In genomic region chr5:107058642-107059041, GRCm38 (mm10) we compare ENCODE assay signal across 31 mouse cellular contexts.
DNase-seq lines count a peak whose midpoint lies in the region; TF ChIP-seq lines count a peak whose summit lies in the region.
"Had no signal": no experiment of that assay in that cellular context is flagged by ENCODE, and none has a peak within 500 bp of the region (broad histone marks: within the 10 kb centered on the region; RNA-seq: fewer than 3 reads in every experiment).

No protein-coding gene starts in this region.

- DNase-seq in gastrocnemius, adult 2 months = no peak
- DNase-seq in gastrocnemius, adult 8-10 months (ENCODE audit: low spot score in 2 of 2) = no peak
- peak; percentile 43 to 60 for DNase-seq in kidney, postnatal 4 days
- DNase-seq in kidney, postnatal 36 days = no peak
- DNase-seq in R1 (ENCODE audit: low read depth, low spot score) = peak; percentile 34
- no peak for DNase-seq in right cerebral cortex, adult 2 months (ENCODE audit: low spot score in 2 of 2)
- no peak for DNase-seq in cerebellum, postnatal 4 days (ENCODE audit: low spot score in 2 of 2)
- DNase-seq: adrenal gland, postnatal 25 days; cerebellum, adult 11-12 months; cerebellum, adult 9-11 months; gastrocnemius, postnatal 36 days; heart, adult 2 months; heart, postnatal 10 days; kidney, adult 11 months; layer of hippocampus, postnatal 36 days; liver, embryonic 13.5 days; lung, adult 18-20 months; lung, postnatal 10 days; midbrain, embryonic 14.5 days; retina, postnatal 1 day; right cerebral cortex, postnatal 25 days; spleen, adult 18-20 months; thymus, postnatal 14 days had no signal

- H3K4me3 ChIP-seq in gastrocnemius, adult 2 months = no peak overlapping the region
- H3K4me3 ChIP-seq: embryonic facial prominence, embryonic 13.5 days; forebrain, embryonic 12.5 days; heart, adult 2 months; heart, embryonic 13.5 days; hindbrain, embryonic 10.5 days; hindbrain, embryonic 15.5 days; limb, embryonic 10.5 days; limb, embryonic 15.5 days; liver, embryonic 13.5 days had no signal

- no peak for TF ChIP-seq CTCF in gastrocnemius, adult 2 months (IDR thresholded peaks at IDR 0.05)

- intact Hi-C loops in gastrocnemius, adult 2 months (cut with DNase I) = no loop called here

- 0 out of 2 replicates have a peak overlapping the region, but pooled peaks have one; percentile 20 for H3K27ac ChIP-seq in gastrocnemius, adult 2 months
- H3K27ac ChIP-seq: embryonic facial prominence, embryonic 13.5 days; forebrain, embryonic 12.5 days; heart, adult 2 months; heart, embryonic 13.5 days; hindbrain, embryonic 10.5 days; hindbrain, embryonic 15.5 days; kidney, postnatal 0 days; limb, embryonic 10.5 days; limb, embryonic 15.5 days; liver, embryonic 13.5 days had no signal

Comparison
In these comparisons a context has a peak if more than half of its experiments do, and no peak if none do; other contexts are left out.
1. DNase-seq: peak in kidney, postnatal 4 days (2 of 2) and R1 (single experiment); none in gastrocnemius, adult 2 months (single experiment), gastrocnemius, adult 8-10 months (0 of 2), kidney, postnatal 36 days (0 of 2), right cerebral cortex, adult 2 months (0 of 2) and cerebellum, postnatal 4 days (0 of 2).